Mouse (Mus musculus): ENCODE results near the gene Nckap5l.
A peak's percentile ranks its signal among the peaks of the same experiment; 100 is the strongest.

- TF ChIP-seq EP300 (IDR thresholded peaks at IDR 0.05; ENCODE audit: low read length) = no peak
- TF ChIP-seq POLR2A (IDR thresholded peaks at IDR 0.05; ENCODE audit: low read depth, low read length) = peak; percentile 84
- no peak for TF ChIP-seq UBTF (IDR thresholded peaks at IDR 0.05; ENCODE audit: low read depth, low read length)
- TF ChIP-seq MYC (IDR thresholded peaks at IDR 0.05; ENCODE audit: low read depth, low read length) = no peak
- TF ChIP-seq RAD21 (IDR thresholded peaks at IDR 0.05; ENCODE audit: low read depth, low read length) = no peak
- peak in 1 of 2 experiments; percentile 65; a peak in 2 of 4 replicates for TF ChIP-seq CTCF (conservative IDR thresholded peaks at IDR 0.05 in 1 of 2, IDR thresholded peaks at IDR 0.05 in 1 of 2; ENCODE audit: low read depth in 2 of 2, low read length in 2 of 2)
- TF ChIP-seq ZMIZ1 (IDR thresholded peaks at IDR 0.05; ENCODE audit: low read depth, low read length) = peak; percentile 83
- peak; percentile 72 for TF ChIP-seq HCFC1 (IDR thresholded peaks at IDR 0.05; ENCODE audit: low read depth, low read length)
Measured at GRCm38 (mm10) chr15:99474576-99474926, 17.0 kb upstream of the Nckap5l start, which contains the start of gene Bcdin3d.
